ENCODE assay signal across 18 mouse cellular contexts in genomic region chr4:49225021-49225420, GRCm38 (mm10).
DNase-seq lines count a peak whose midpoint lies in the region; ATAC-seq lines count a peak whose summit lies in the region.
"Had no signal": no experiment of that assay in that cellular context is flagged by ENCODE, and none has a peak within 500 bp of the region (broad histone marks: within the 10 kb centered on the region; RNA-seq: fewer than 3 reads in every experiment).

No protein-coding gene starts in this region.

- 0 out of 2 replicates have a peak, but pooled peaks have one; percentile 32 for ATAC-seq in forebrain, embryonic 14.5 days
- no peak for ATAC-seq in forebrain, embryonic 16.5 days
- ATAC-seq: forebrain, embryonic 15.5 days; intestine, embryonic 16.5 days had no signal

- WGBS in forebrain, embryonic 14.5 days = 33% methylated on average over 1 of the region's 1 CpGs
- WGBS in forebrain, embryonic 16.5 days = 32% methylated on average over 1 of the region's 1 CpGs

- no peak overlapping the region for H3K4me3 ChIP-seq in forebrain, embryonic 14.5 days (ENCODE audit: low read depth, low read length)
- no peak overlapping the region for H3K4me3 ChIP-seq in forebrain, embryonic 16.5 days (replicated peaks; ENCODE audit: low read length)
- H3K4me3 ChIP-seq: forebrain, embryonic 15.5 days; heart, embryonic 10.5 days; limb, embryonic 10.5 days; neural tube, embryonic 12.5 days had no signal

- DNase-seq in forebrain, embryonic 14.5 days (ENCODE audit: low spot score) = no peak
- DNase-seq in kidney, postnatal 14 days = peak; percentile 8
- no peak for DNase-seq in kidney, adult 9 months
- DNase-seq in Muller cell, postnatal 12 days (ENCODE audit: inconsistent ontology term) = peak; percentile 68
- peak; percentile 84 for DNase-seq in fat pad, adult 2 months (ENCODE audit: extremely low read depth, low read depth, low spot score)
- no peak for DNase-seq in embryo, embryonic 10 days (ENCODE audit: low spot score)
- DNase-seq in MN1 (ENCODE audit: low spot score) = no peak
- DNase-seq: adrenal gland, adult 2 months; gastrocnemius, postnatal 10 days; retina, postnatal 1 day; thymus, adult 2 months had no signal

- no peaks in the 10 kb centered on the region for H3K4me1 ChIP-seq in forebrain, embryonic 14.5 days (ENCODE audit: control insufficient read depth, insufficient read depth, low read length)
- no peaks in the 10 kb centered on the region for H3K4me1 ChIP-seq in forebrain, embryonic 16.5 days (replicated peaks; ENCODE audit: control insufficient read depth, insufficient read depth, low read length)
- H3K4me1 ChIP-seq: heart, embryonic 10.5 days; limb, embryonic 10.5 days; neural tube, embryonic 12.5 days had no signal

- no peaks in the 10 kb centered on the region for H3K36me3 ChIP-seq in forebrain, embryonic 14.5 days (ENCODE audit: control insufficient read depth, insufficient read depth, low read length)
- no peaks in the 10 kb centered on the region for H3K36me3 ChIP-seq in forebrain, embryonic 16.5 days (ENCODE audit: control insufficient read depth, insufficient read depth)
- H3K36me3 ChIP-seq: forebrain, embryonic 15.5 days; heart, embryonic 10.5 days; limb, embryonic 10.5 days; neural tube, embryonic 12.5 days had no signal

- H3K27me3 ChIP-seq in forebrain, embryonic 14.5 days (replicated peaks; ENCODE audit: control insufficient read depth, insufficient read depth, low read length) = no peaks in the 10 kb centered on the region
- no peaks in the 10 kb centered on the region for H3K27me3 ChIP-seq in forebrain, embryonic 16.5 days (replicated peaks; ENCODE audit: control insufficient read depth, insufficient read depth, low read length)
- H3K27me3 ChIP-seq: forebrain, embryonic 15.5 days; neural tube, embryonic 12.5 days had no signal

- no peak overlapping the region for H3K9ac ChIP-seq in forebrain, embryonic 14.5 days (ENCODE audit: low read length)
- H3K9ac ChIP-seq in forebrain, embryonic 16.5 days (replicated peaks; ENCODE audit: low read depth, low read length) = no peak overlapping the region
- H3K9ac ChIP-seq: forebrain, embryonic 15.5 days; liver, embryonic 14.5 days; neural tube, embryonic 12.5 days had no signal

- H3K27ac ChIP-seq in forebrain, embryonic 14.5 days (ENCODE audit: low read depth, low read length) = no peak overlapping the region
- H3K27ac ChIP-seq in forebrain, embryonic 16.5 days (ENCODE audit: low read length) = no peak overlapping the region
- H3K27ac ChIP-seq: forebrain, embryonic 15.5 days; heart, embryonic 10.5 days; limb, embryonic 10.5 days; liver, embryonic 14.5 days; neural tube, embryonic 12.5 days had no signal

- H3K9me3 ChIP-seq in forebrain, embryonic 14.5 days (replicated peaks; ENCODE audit: control insufficient read depth, low read length) = no peaks in the 10 kb centered on the region
- H3K9me3 ChIP-seq in forebrain, embryonic 16.5 days (ENCODE audit: control insufficient read depth, low read length) = no peaks in the 10 kb centered on the region
- H3K9me3 ChIP-seq: forebrain, embryonic 15.5 days; heart, embryonic 10.5 days; limb, embryonic 10.5 days; neural tube, embryonic 12.5 days had no signal

- H3K4me2 ChIP-seq in forebrain, embryonic 14.5 days (ENCODE audit: low read length) = no peak overlapping the region
- H3K4me2 ChIP-seq in forebrain, embryonic 16.5 days (ENCODE audit: low read length) = no peak overlapping the region
- H3K4me2 ChIP-seq: forebrain, embryonic 15.5 days; neural tube, embryonic 12.5 days had no signal

Comparison
In these comparisons a context has a peak if more than half of its experiments do, and no peak if none do; other contexts are left out.
1. DNase-seq: peak in kidney, postnatal 14 days (single experiment), Muller cell, postnatal 12 days (single experiment) and fat pad, adult 2 months (single experiment); none in forebrain, embryonic 14.5 days (single experiment), kidney, adult 9 months (single experiment), embryo, embryonic 10 days (single experiment) and MN1 (single experiment).